Mouse (Mus musculus) splenic B cell, adult 2 months (primary cell): Measurements from ENCODE around the gene Il7r.

Experiments
- DNase-seq: peaks from one replicate; pipeline ENCODE4 v3.0.0-alpha.2; 2011; ENCODE audit warnings: low read depth, low spot score
- H3K27me3 ChIP-seq: 2 replicates; pipeline ENCODE4 v1.6.1; 2012; ENCODE audit warnings: mild to moderate bottlenecking, low read length, moderate library complexity, mixed read lengths; ENCODE audit not compliant: control insufficient read depth, poor library complexity, insufficient read depth, severe bottlenecking
- H3K36me3 ChIP-seq: 2 replicates; pipeline ENCODE4 v1.6.1; 2012; ENCODE audit warnings: mild to moderate bottlenecking, low read length, moderate library complexity, mixed read lengths; ENCODE audit not compliant: control insufficient read depth, poor library complexity, insufficient read depth, severe bottlenecking

The Il7r gene

GRCm38 (mm10) chr15:9524907-9525306, 5.1 kb downstream of the Il7r start:
- H3K27me3 ChIP-seq = no peaks in the 10 kb centered on the region
- H3K36me3 ChIP-seq = no peaks in the 10 kb centered on the region
- no peak for DNase-seq

- Histone ChIP-seq H3K27me3 (no peaks in the 10 kb centered on the region), H3K36me3 (no peaks in the 10 kb centered on the region)
- DNase-seq = no peak
These were observed 6.0 kb downstream of the Il7r start for GRCm38 (mm10) chr15:9523956-9524355.

- no peaks in the 10 kb centered on the region for H3K36me3 ChIP-seq
- no peak for DNase-seq
These were observed 6.9 kb downstream of the Il7r start for GRCm38 (mm10) chr15:9523059-9523458.

DNA sequence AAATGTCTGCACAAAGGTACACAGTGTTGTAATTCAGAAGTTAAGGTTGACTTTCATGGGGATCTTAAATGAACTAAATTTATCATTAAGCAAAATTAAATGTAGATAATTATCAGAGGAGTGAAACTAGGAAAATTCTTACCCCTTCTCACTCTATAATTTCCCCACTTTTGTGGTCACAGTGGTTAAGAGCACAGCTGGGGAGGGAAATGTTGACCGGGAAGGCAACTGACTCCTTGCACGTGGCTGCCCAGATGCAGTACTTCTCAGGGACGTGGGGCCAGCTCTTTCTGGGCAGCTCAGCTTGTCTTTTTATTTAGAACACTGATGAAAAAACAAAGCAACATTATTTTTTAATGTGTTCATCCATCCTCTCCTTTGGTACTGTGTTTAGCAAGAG, 37.9 kb downstream of the Il7r start:
- no peak for DNase-seq
- no peaks in the 10 kb centered on the region for H3K27me3 ChIP-seq
- no peaks in the 10 kb centered on the region for H3K36me3 ChIP-seq

More at GRCm38 (mm10) chr15:9523059-9523458, 6.9 kb downstream of the Il7r start:
- no peaks in the 10 kb centered on the region for H3K27me3 ChIP-seq

DNA sequence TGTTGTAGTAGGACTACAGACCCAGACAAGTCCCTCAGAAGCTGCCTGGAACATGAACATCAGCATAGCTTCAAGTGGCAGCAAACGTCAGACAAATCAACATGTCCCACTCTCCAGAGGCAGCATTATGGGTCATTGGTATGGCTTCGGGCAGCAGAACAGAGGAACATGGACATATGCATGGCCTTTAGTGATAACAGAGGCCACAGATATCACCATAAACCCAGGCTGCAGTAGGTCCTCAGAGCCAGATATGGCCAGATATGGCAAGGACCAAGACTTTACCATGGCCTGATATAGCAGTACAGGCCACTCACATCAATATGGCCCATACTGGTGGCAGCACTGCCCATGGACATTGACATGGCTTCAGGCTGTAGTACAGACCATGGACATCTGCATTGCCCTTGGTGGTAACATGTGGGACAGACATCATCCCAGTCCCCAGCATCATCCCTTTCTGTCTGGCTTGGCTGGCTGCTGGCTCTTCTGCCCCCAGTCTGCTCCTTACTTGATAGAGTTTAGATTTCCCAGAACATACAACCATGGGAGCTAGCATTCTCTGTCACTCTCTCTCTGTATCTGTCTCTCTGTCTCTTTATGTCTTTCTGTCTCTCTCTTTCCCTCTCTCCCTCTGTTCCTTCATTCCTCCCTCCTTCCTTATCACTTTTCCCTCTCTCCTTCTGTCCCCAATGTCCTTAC, 40.4 kb downstream of the Il7r start:
- H3K27me3 ChIP-seq = no peaks in the 10 kb centered on the region

GRCm38 (mm10) chr15:9473188-9473587, 56.8 kb downstream of the Il7r start:
- Histone ChIP-seq H3K36me3 (no peaks in the 10 kb centered on the region), H3K27me3 (no peaks in the 10 kb centered on the region)
- DNase-seq = no peak

More for the DNA sequence above, 40.4 kb downstream of the Il7r start:
- no peaks in the 10 kb centered on the region for H3K36me3 ChIP-seq
- DNase-seq = no peak

DNA sequence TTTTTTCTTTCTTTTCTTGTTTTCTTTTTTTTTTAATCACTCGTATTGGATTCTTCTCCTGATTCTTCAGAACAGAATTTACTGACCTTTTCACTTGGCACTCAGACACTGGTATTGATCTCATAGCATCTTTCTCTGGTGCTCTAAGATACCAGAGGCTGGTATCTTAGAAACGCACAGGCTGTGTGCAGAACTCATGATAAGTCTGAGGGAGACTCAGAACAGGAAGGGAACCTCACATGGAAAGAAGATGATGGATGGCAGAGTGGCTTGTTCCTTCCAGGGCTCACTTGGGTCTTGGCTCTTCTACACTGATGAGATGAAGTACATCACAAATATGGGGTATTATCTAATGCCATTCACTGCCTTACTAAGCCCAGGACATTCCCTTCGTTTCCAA, 57.4 kb downstream of the Il7r start:
- no peaks in the 10 kb centered on the region for H3K27me3 ChIP-seq
- DNase-seq = no peak
- no peaks in the 10 kb centered on the region for H3K36me3 ChIP-seq

- Histone ChIP-seq H3K36me3 (no peaks in the 10 kb centered on the region), H3K27me3 (no peaks in the 10 kb centered on the region)
- no peak for DNase-seq
These were observed 57.8 kb downstream of the Il7r start for GRCm38 (mm10) chr15:9472167-9472566.

DNA sequence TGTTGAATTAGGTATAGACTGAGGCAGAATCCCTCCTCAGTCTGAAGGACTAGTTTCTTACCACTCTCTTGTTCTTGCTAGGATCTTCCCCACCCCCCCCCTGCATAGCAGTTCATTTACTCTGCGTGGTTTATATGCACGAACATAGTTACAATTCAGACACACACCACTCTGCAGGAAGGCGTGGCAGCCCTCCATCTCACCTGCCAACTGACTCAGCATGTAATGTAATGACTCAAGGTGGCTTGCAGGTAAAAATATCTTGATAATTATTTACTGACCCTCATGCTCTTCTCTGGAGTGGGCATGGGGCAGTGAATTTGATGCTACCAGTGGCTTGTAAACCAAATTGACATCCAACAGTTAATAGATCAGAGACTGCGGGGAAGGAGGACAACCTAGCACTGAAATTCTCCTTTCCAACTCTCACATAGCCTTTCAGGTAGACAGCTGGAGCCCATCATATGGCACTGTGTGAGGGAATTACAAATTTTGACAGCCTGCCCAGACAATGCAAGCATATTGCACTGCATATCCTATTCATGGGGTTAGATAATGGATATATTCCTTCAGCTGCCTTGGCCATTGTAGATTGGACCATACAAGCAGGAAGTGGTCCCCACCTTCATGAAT, 58.8 kb downstream of the Il7r start:
- DNase-seq = no peak
- Histone ChIP-seq H3K27me3 (no peaks in the 10 kb centered on the region), H3K36me3 (no peaks in the 10 kb centered on the region)

DNA sequence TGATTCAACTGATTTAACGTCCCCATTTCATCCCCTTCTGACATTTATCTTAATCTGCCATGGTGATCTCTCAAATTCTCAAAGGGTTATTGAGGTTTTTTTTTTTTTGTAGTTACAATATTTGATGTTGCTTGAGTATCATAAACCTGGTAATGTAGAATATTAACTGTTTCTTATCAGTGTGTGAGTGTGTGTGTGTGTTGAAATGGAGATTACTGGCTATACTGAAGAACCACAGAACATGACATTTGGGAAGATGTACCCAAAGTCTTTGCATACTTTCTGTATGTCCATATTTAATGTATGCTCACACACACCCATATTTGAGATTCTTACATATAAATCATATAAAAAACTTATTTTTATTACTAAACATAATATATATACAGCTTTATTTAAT, 65.9 kb downstream of the Il7r start:
- Histone ChIP-seq H3K27me3 (no peaks in the 10 kb centered on the region), H3K36me3 (no peaks in the 10 kb centered on the region)
- DNase-seq = no peak

GRCm38 (mm10) chr15:9463521-9464027, 66.4 kb downstream of the Il7r start:
- peak; percentile 74 for DNase-seq
- no peaks in the 10 kb centered on the region for H3K36me3 ChIP-seq
- H3K27me3 ChIP-seq = no peaks in the 10 kb centered on the region
